In the genomic region with DNA sequence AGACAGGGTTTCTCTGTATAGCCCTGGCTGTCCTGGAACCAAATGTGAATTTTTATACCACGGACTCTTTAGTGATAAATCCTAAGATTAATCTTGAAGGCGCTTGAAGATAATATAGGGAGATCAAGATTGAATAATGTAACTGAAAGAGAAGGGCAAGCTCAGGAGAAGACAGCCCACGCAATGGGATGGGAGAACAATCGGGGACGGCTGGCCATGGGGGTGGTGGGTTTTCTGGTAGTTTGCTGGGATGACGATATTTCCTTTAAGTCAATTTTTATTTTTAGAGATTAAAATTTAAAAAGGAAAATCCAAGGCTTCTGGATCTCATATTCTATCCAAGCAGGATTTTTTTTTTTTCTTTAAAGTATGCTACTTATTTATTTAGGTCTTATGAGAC, we compare ENCODE assay signal across 9 mouse cellular contexts. TPM values are rescaled to one million over a fixed set of nuclear protein-coding genes. Genes with fewer than 3 reads are reported as not detected.
A peak's percentile ranks its signal among the peaks of the same experiment; 100 is the strongest.
DNase-seq lines count a peak whose midpoint lies in the region; ATAC-seq and TF ChIP-seq lines count a peak whose summit lies in the region.
"Had no signal": no experiment of that assay in that cellular context is flagged by ENCODE, and none has a peak within 500 bp of the region (broad histone marks: within the 10 kb centered on the region; RNA-seq: fewer than 3 reads in every experiment).

No protein-coding gene starts in this region.

- peaks cover 21% of the 10 kb centered on the region for H3K36me3 ChIP-seq in embryonic facial prominence, embryonic 15.5 days
- no peaks in the 10 kb centered on the region; the same call in 1 of the 2 replicates for H3K36me3 ChIP-seq in limb, embryonic 11.5 days (ENCODE audit: control insufficient read depth, insufficient read depth, low read length)
- peaks cover 19% of the 10 kb centered on the region for H3K36me3 ChIP-seq in neural tube, embryonic 15.5 days

- H3K27ac ChIP-seq in layer of hippocampus, adult 2 months: peak overlapping the region; percentile 97
- H3K27ac ChIP-seq in embryonic facial prominence, embryonic 15.5 days (replicated peaks): peak overlapping the region; percentile 48; the same call in 1 of the 2 replicates
- H3K27ac ChIP-seq in limb, embryonic 11.5 days (replicated peaks; ENCODE audit: low read depth, low read length): no peak overlapping the region
- H3K27ac ChIP-seq in neural tube, embryonic 15.5 days (replicated peaks): peak overlapping the region; percentile 49; the same call in 1 of the 2 replicates

- WGBS in embryonic facial prominence, embryonic 15.5 days: 50% methylated on average over 6 of the region's 6 CpGs
- WGBS in limb, embryonic 11.5 days: 57% methylated on average over 6 of the region's 6 CpGs
- WGBS in neural tube, embryonic 15.5 days: 56% methylated on average over 6 of the region's 6 CpGs

- peak overlapping the region; percentile 88 for H3K4me3 ChIP-seq in layer of hippocampus, adult 2 months
- H3K4me3 ChIP-seq in embryonic facial prominence, embryonic 15.5 days (replicated peaks): peak overlapping the region; percentile 56
- peak overlapping the region; percentile 43; the same call in 1 of the 2 replicates for H3K4me3 ChIP-seq in limb, embryonic 11.5 days (ENCODE audit: low read depth, low read length)
- peak overlapping the region; percentile 62 for H3K4me3 ChIP-seq in neural tube, embryonic 15.5 days (replicated peaks)

- DNase-seq in layer of hippocampus, adult 2 months (ENCODE audit: low spot score in 2 of 2): no peak
- no peak for DNase-seq in layer of hippocampus, postnatal 36 days
- DNase-seq in limb, embryonic 11.5 days (ENCODE audit: low spot score): no peak
- DNase-seq in retina, embryonic 14.5 days (ENCODE audit: low spot score): no peak
- DNase-seq in cerebellum, postnatal 4 days (ENCODE audit: low spot score in 2 of 2): no peak
- no peak for DNase-seq in cerebellum, adult 11-12 months

- peaks cover 17% of the 10 kb centered on the region for H3K4me1 ChIP-seq in embryonic facial prominence, embryonic 15.5 days
- no peaks in the 10 kb centered on the region for H3K4me1 ChIP-seq in limb, embryonic 11.5 days (ENCODE audit: control insufficient read depth, insufficient read depth, low read length)
- H3K4me1 ChIP-seq in neural tube, embryonic 15.5 days: peaks cover 20% of the 10 kb centered on the region

- no peaks in the 10 kb centered on the region for H3K27me3 ChIP-seq in embryonic facial prominence, embryonic 15.5 days
- no peaks in the 10 kb centered on the region for H3K27me3 ChIP-seq in limb, embryonic 11.5 days (ENCODE audit: control insufficient read depth, insufficient read depth, low read length)
- H3K27me3 ChIP-seq in neural tube, embryonic 15.5 days (replicated peaks): no peaks in the 10 kb centered on the region

- H3K9ac ChIP-seq in embryonic facial prominence, embryonic 15.5 days: peak overlapping the region; percentile 39; the same call in 1 of the 2 replicates
- no peak overlapping the region; the same call in 1 of the 2 replicates for H3K9ac ChIP-seq in limb, embryonic 11.5 days (ENCODE audit: low read length)
- peak overlapping the region; percentile 74 for H3K9ac ChIP-seq in neural tube, embryonic 15.5 days (replicated peaks)

- peak overlapping the region; percentile 89 for H3K4me2 ChIP-seq in embryonic facial prominence, embryonic 15.5 days (replicated peaks)
- H3K4me2 ChIP-seq in limb, embryonic 11.5 days (ENCODE audit: low read depth, severe bottlenecking): peak overlapping the region; percentile 77
- peak overlapping the region; percentile 89 for H3K4me2 ChIP-seq in neural tube, embryonic 15.5 days

- H3K9me3 ChIP-seq in embryonic facial prominence, embryonic 15.5 days (replicated peaks): no peaks in the 10 kb centered on the region
- H3K9me3 ChIP-seq in limb, embryonic 11.5 days (ENCODE audit: control insufficient read depth, low read length): no peaks in the 10 kb centered on the region
- no peaks in the 10 kb centered on the region for H3K9me3 ChIP-seq in neural tube, embryonic 15.5 days (replicated peaks)

- TF ChIP-seq CTCF in layer of hippocampus, adult 2 months (conservative IDR thresholded peaks at IDR 0.05): no peak

- ATAC-seq in embryonic facial prominence, embryonic 15.5 days (ENCODE audit: insufficient number of reproducible peaks, low FRiP score, low TSS enrichment, low read depth): no peak
- ATAC-seq in limb, embryonic 11.5 days (ENCODE audit: insufficient number of reproducible peaks, low FRiP score, low TSS enrichment, low read depth): no peak
- peak; percentile 3; the same call in 1 of the 2 replicates for ATAC-seq in neural tube, embryonic 15.5 days (ENCODE audit: low FRiP score)

RNA-seq across cellular contexts. Expression of gene Pld3, which starts 10.0 kb away (rescaled TPM):
- total RNA-seq in layer of hippocampus, adult 2 months (2021): 100 to 1,000 TPM; 573 to 583 TPM
- 100 to 1,000 TPM; 557 to 578 TPM for total RNA-seq in layer of hippocampus, postnatal 36 days (2021)
- 121 and 122 TPM in 2 replicates for polyA plus RNA-seq in embryonic facial prominence, embryonic 15.5 days (2015; fragmentation: Nextera tagmentation; extraction: Ambion mirVana)
- 49.1 and 53.2 TPM in 2 replicates for polyA plus RNA-seq in limb, embryonic 11.5 days (2014; fragmentation: Nextera tagmentation; extraction: Ambion mirVana)
- 187 and 191 TPM in 2 replicates for polyA plus RNA-seq in neural tube, embryonic 15.5 days (2015; fragmentation: Nextera tagmentation; extraction: Ambion mirVana)

RNA-seq across cellular contexts. Expression of gene 2310022A10Rik, which starts 10.0 kb away (rescaled TPM):
- 10 to 100 TPM; 25.5 to 25.6 TPM for total RNA-seq in layer of hippocampus, adult 2 months (2021)
- total RNA-seq in layer of hippocampus, postnatal 36 days (2021): 10 to 100 TPM; 27.2 to 28.8 TPM
- polyA plus RNA-seq in embryonic facial prominence, embryonic 15.5 days (2015; fragmentation: Nextera tagmentation; extraction: Ambion mirVana): 36.4 and 38.0 TPM in 2 replicates
- polyA plus RNA-seq in limb, embryonic 11.5 days (2014; fragmentation: Nextera tagmentation; extraction: Ambion mirVana): 32.1 and 32.4 TPM in 2 replicates
- polyA plus RNA-seq in neural tube, embryonic 15.5 days (2015; fragmentation: Nextera tagmentation; extraction: Ambion mirVana): 32.6 and 33.9 TPM in 2 replicates

RNA-seq across cellular contexts. Expression of gene Hipk4, which starts 20.0 kb away (rescaled TPM):
- under 1 TPM in 1 of 2 experiments, not detected in 1; 0.15 TPM for total RNA-seq in layer of hippocampus, adult 2 months (2021)
- total RNA-seq in layer of hippocampus, postnatal 36 days (2021): not detected
- polyA plus RNA-seq in embryonic facial prominence, embryonic 15.5 days (2015; fragmentation: Nextera tagmentation; extraction: Ambion mirVana): 0.77 and 1.1 TPM in 2 replicates
- 0.45 and 0.72 TPM in 2 replicates for polyA plus RNA-seq in limb, embryonic 11.5 days (2014; fragmentation: Nextera tagmentation; extraction: Ambion mirVana)
- polyA plus RNA-seq in neural tube, embryonic 15.5 days (2015; fragmentation: Nextera tagmentation; extraction: Ambion mirVana): 1.5 and 2.1 TPM in 2 replicates
- total RNA-seq: liver, adult 2 months had no signal
- polyA plus RNA-seq: liver, adult 2 months had no signal

RNA-seq across cellular contexts. Expression of gene Prx, which starts 43.9 kb away (rescaled TPM):
- under 1 TPM; 0.38 to 0.39 TPM for total RNA-seq in layer of hippocampus, adult 2 months (2021)
- total RNA-seq in layer of hippocampus, postnatal 36 days (2021): under 1 TPM; 0.15 to 0.40 TPM
- 5.1 and 6.7 TPM in 2 replicates for polyA plus RNA-seq in embryonic facial prominence, embryonic 15.5 days (2015; fragmentation: Nextera tagmentation; extraction: Ambion mirVana)
- 1.5 and 2.1 TPM in 2 replicates for polyA plus RNA-seq in limb, embryonic 11.5 days (2014; fragmentation: Nextera tagmentation; extraction: Ambion mirVana)
- polyA plus RNA-seq in neural tube, embryonic 15.5 days (2015; fragmentation: Nextera tagmentation; extraction: Ambion mirVana): 2.0 and 2.4 TPM in 2 replicates
- total RNA-seq: liver, adult 2 months had no signal

RNA-seq across cellular contexts. Expression of gene Akt2, which starts 48.3 kb away (rescaled TPM):
- total RNA-seq in layer of hippocampus, adult 2 months (2021): 10 to 100 TPM; 87.0 to 99.1 TPM
- total RNA-seq in layer of hippocampus, postnatal 36 days (2021): 100 to 1,000 TPM in 1 of 2 experiments, 10 to 100 TPM in 1; 97.7 to 102 TPM
- polyA plus RNA-seq in embryonic facial prominence, embryonic 15.5 days (2015; fragmentation: Nextera tagmentation; extraction: Ambion mirVana): 114 and 117 TPM in 2 replicates
- polyA plus RNA-seq in limb, embryonic 11.5 days (2014; fragmentation: Nextera tagmentation; extraction: Ambion mirVana): 83.9 and 85.7 TPM in 2 replicates
- polyA plus RNA-seq in neural tube, embryonic 15.5 days (2015; fragmentation: Nextera tagmentation; extraction: Ambion mirVana): 52.0 and 59.7 TPM in 2 replicates
